Mouse (Mus musculus) brown adipose tissue, adult 24 weeks (tissue): Measurements from ENCODE around the gene Gm9573. TPM values are rescaled to one million over a fixed set of nuclear protein-coding genes. Genes with fewer than 3 reads are reported as not detected.

Experiments used
- H3K27ac ChIP-seq: fragments of 200-500 bp; replicated peaks from 2 replicates; pipeline ENCODE4 v1.5.1; 2012; ENCODE audit warnings: low read depth, mild to moderate bottlenecking, low read length
- H3K4me1 ChIP-seq: fragments of 200-500 bp; 2 replicates; pipeline ENCODE4 v1.6.1; 2012; ENCODE audit warnings: low read length, mixed read lengths; ENCODE audit not compliant: control insufficient read depth, insufficient read depth, insufficient read length
- H3K4me3 ChIP-seq: fragments of 200-500 bp; 2 replicates; pipeline ENCODE4 v1.5.1; 2012; ENCODE audit warnings: low read depth, mild to moderate bottlenecking, low read length, moderate library complexity; ENCODE audit not compliant: insufficient read depth
- polyA plus RNA-seq: library from polyadenylated mRNA; stranded (reverse); fragments of >200 nt; gene quantifications from 2 replicates; pipeline ENCODE4 v1.2.4, GENCODE M21; 2012; ENCODE audit not compliant: missing spikeins, insufficient read depth, insufficient read length

Gm9573 gene
- polyA plus RNA-seq, 1 experiment, result not detected

DNA sequence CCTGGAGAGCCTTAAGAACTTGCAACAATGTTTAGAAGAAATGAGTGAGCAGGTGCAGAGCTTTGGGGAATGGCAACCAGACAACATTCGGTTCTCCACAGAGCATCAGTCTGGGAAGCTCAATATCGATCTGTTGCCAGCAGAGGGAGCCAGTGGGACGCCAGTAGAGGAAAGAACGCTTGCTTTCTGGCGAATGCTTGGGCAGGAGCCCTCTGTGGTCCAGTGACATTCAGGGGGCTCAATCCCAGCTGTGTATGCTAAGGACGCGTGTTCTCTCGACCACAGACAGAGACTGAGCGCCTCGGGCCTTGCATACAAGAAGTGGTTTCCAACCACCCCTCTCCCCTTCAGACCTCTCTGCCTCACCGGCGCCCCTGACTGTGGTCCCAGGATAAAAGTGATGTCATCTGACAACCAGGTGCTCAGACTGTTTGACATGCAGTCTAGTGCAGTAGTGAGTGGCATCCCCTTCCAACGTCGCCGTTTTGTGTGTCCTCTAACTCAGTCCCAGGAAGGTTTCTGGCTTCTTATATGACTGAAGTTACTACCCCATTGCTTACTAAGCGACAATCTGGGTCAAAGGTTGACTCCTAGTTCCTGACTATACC is 42.0 kb downstream of the Gm9573 start:
- Histone ChIP-seq H3K4me3 (no peak overlapping the region), H3K4me1 (no peaks in the 10 kb centered on the region), H3K27ac (no peak overlapping the region)

- no peak overlapping the region for H3K27ac ChIP-seq
- no peak overlapping the region for H3K4me3 ChIP-seq
- H3K4me1 ChIP-seq, result no peaks in the 10 kb centered on the region
Observed at GRCm38 (mm10) chr17:35582900-35583299, 43.5 kb downstream of the Gm9573 start.

- no peak overlapping the region for H3K27ac ChIP-seq
- no peak overlapping the region for H3K4me3 ChIP-seq
- H3K4me1 ChIP-seq, result no peaks in the 10 kb centered on the region
Observed at GRCm38 (mm10) chr17:35578211-35578610, 48.2 kb downstream of the Gm9573 start.

DNA sequence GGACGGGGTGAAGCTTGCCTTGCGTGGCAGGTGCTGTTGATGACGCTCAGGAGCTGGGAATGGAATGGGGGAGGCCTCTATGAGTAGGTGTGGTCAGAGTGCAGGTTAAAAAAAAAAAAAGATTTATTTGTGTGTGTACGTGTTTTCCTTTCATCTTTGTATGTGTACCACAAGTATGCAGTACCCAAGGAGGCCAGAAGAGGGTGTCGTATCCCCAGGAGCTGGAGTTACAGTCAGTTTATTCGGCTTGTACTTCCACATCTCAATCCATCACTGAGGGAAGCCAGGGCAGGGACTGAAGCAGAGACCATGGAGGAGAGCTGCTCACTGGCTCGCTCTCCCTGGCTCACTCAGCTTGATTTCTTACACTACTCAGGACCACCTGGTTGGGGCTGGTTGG is 55.0 kb downstream of the Gm9573 start:
- no peak overlapping the region for H3K4me3 ChIP-seq
- no peaks in the 10 kb centered on the region for H3K4me1 ChIP-seq
- H3K27ac ChIP-seq, result no peak overlapping the region

- H3K4me3 ChIP-seq, result no peak overlapping the region
- H3K27ac ChIP-seq, result no peak overlapping the region
- H3K4me1 ChIP-seq, result no peaks in the 10 kb centered on the region
Observed at GRCm38 (mm10) chr17:35570836-35571235, 55.6 kb downstream of the Gm9573 start.

GRCm38 (mm10) chr17:35569091-35569944 is 57.1 kb downstream of the Gm9573 start:
- Histone ChIP-seq H3K4me3 (no peak overlapping the region), H3K27ac (no peak overlapping the region), H3K4me1 (no peaks in the 10 kb centered on the region)

Other genes with a start within 250 kb of the Gm9573 start
- 12.3 and 19.2 TPM in 2 replicates for gene H2-Q4, start 247.0 kb downstream of the Gm9573 start, polyA plus RNA-seq
- 6.4 and 9.4 TPM in 2 replicates for gene H2-Q6, start 201.8 kb downstream of the Gm9573 start, polyA plus RNA-seq
- gene H2-Q7, start 187.5 kb downstream of the Gm9573 start, polyA plus RNA-seq, result 9.1 and 23.4 TPM in 2 replicates
- gene H2-Q10, start 156.5 kb downstream of the Gm9573 start, polyA plus RNA-seq, result 164 and 201 TPM in 2 replicates
- gene Pou5f1, start 120.6 kb downstream of the Gm9573 start, polyA plus RNA-seq, result not detected in 2 replicates
- 1.1 and 3.6 TPM in 2 replicates for gene Tcf19, start 109.8 kb downstream of the Gm9573 start, polyA plus RNA-seq
- gene Cchcr1, start 109.5 kb downstream of the Gm9573 start, polyA plus RNA-seq, result 0.88 and 2.3 TPM in 2 replicates
- not detected in 2 replicates for gene Psors1c2, start 93.4 kb downstream of the Gm9573 start, polyA plus RNA-seq
- gene Cdsn, start 74.5 kb downstream of the Gm9573 start, polyA plus RNA-seq, result 19.7 TPM in 2 replicates
- not detected in 2 replicates for gene 2300002M23Rik, start 59.2 kb downstream of the Gm9573 start, polyA plus RNA-seq
- not detected in 2 replicates for gene Sfta2, start 25.1 kb downstream of the Gm9573 start, polyA plus RNA-seq
- gene Mucl3, start 17.1 kb upstream of the Gm9573 start, polyA plus RNA-seq, result not detected in 2 replicates
- 18.1 and 18.5 TPM in 2 replicates for gene Vars2, start 41.0 kb upstream of the Gm9573 start, polyA plus RNA-seq
- gene Gtf2h4, start 47.1 kb upstream of the Gm9573 start, polyA plus RNA-seq, result 16.3 and 19.0 TPM in 2 replicates
- gene Ddr1, start 78.0 kb upstream of the Gm9573 start, polyA plus RNA-seq, result 4.2 and 4.5 TPM in 2 replicates
- gene Ier3, start 195.0 kb upstream of the Gm9573 start, polyA plus RNA-seq, result 19.2 and 52.4 TPM in 2 replicates
- 38.1 and 61.2 TPM in 2 replicates for gene Flot1, start 196.6 kb upstream of the Gm9573 start, polyA plus RNA-seq
- 32.5 and 58.6 TPM in 2 replicates for gene Tubb5, start 211.7 kb upstream of the Gm9573 start, polyA plus RNA-seq
- gene Mdc1, start 214.9 kb upstream of the Gm9573 start, polyA plus RNA-seq, result 3.0 and 3.3 TPM in 2 replicates
- 1.4 and 2.8 TPM in 2 replicates for gene Nrm, start 234.7 kb upstream of the Gm9573 start, polyA plus RNA-seq
- gene Ppp1r18, start 239.0 kb upstream of the Gm9573 start, polyA plus RNA-seq, result 7.4 and 8.8 TPM in 2 replicates